Mouse (Mus musculus) kidney, adult 8-10 months (tissue): ENCODE data around the gene Icam4.
"Not testable (repeated sequence)": the region's sequence is repeated elsewhere in the genome, so short reads cannot be mapped to it uniquely, and the experiment has no call there.

Experiments used
- DNase-seq, 2 experiments: peaks; one replicate each; pipeline ENCODE4 v3.0.0; 2022

Gene Icam4

GRCm38 (mm10) chr9:21029291-21030054 is at the start of gene Icam4:
Gene Icam4 (plus strand): TSS chr9:21029373.
- DNase-seq, result peak; percentile 73 to 85

DNA sequence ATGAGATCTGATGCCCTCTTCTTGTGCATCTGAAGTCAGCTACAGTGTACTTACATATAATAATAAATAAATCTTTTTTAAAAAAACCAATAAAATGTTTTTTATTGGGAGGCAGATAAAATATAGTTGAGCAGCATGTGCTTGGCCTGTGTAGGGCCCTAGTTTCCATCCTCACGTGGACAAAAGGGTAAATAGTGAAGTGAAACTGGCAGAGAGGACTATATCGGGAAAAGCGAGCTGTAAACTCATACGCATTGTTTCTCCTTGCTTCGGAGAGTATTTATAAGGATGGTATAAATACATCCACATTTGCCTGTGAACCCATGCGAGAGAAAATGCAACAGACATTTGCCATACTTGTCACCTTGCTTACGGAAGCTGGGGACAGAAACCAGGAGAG is 49.4 kb upstream of the Icam4 start:
- DNase-seq, result no peak

DNA sequence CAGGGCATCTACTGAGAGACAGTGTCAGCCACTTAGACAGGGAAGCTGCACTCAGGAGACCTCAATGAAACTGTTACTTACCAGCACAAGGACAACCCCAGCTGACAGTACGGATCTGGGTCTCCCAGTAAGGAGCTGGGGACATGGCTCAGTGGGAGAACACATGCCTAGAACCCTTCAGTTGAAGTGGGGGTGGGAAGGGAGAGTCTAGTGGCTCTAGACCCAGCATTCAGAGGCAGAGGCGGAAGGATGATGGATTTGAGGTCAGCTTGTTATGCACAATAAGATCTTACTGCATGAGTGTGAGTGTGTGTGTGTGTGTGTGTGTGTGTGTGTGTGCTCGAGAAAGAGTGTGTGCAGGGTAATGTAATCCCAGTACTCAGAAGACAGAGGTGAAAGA is 47.0 kb upstream of the Icam4 start:
- no peak for DNase-seq

DNA sequence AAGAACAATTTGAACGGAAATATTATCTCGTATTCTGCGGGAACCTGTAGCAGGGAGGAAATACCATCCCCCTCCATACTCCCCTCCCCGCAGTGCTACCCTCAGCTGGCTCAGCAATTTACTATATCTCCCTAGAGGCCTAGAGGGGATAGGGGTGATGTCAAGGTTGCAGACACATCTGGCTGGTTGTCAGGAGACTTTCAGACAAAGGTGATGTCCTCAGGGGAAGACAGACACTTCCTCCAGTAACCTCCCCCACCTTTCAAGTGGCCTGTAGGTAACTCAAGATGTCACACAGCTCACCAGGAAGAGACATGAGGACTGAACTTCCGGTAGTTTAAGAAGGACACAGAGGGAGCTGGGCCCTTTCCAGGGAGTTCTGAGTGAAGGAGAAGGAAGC is 46.0 kb upstream of the Icam4 start:
- DNase-seq, result no peak

GRCm38 (mm10) chr9:20986952-20987686 is 42.1 kb upstream of the Icam4 start:
- DNase-seq, result no peak

DNA sequence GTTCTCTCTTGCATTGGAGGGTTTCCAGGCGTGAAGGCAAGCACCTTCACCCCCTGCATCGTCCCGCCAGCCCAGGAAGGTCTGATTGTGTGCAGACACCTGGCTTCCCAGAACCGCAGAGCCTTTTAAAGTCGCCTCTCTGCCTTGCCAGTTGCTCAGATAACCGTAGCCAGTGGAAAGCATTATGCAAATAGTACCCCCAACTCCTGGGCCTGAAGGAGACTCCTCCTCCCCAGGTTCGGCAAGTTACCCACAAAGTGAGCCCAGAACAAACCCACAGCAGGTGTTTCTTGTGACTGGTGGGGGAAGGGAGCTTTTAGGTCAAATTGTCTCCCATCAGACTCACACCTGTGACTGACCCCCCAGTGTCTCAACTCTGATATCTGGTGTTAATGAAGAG is 41.2 kb upstream of the Icam4 start:
- DNase-seq, result no peak

GRCm38 (mm10) chr9:20990861-20991260 is 38.3 kb upstream of the Icam4 start:
- peak; percentile 65 for DNase-seq

- DNase-seq, result no peak
Observed at GRCm38 (mm10) chr9:20991587-20991986, 37.6 kb upstream of the Icam4 start.

DNA sequence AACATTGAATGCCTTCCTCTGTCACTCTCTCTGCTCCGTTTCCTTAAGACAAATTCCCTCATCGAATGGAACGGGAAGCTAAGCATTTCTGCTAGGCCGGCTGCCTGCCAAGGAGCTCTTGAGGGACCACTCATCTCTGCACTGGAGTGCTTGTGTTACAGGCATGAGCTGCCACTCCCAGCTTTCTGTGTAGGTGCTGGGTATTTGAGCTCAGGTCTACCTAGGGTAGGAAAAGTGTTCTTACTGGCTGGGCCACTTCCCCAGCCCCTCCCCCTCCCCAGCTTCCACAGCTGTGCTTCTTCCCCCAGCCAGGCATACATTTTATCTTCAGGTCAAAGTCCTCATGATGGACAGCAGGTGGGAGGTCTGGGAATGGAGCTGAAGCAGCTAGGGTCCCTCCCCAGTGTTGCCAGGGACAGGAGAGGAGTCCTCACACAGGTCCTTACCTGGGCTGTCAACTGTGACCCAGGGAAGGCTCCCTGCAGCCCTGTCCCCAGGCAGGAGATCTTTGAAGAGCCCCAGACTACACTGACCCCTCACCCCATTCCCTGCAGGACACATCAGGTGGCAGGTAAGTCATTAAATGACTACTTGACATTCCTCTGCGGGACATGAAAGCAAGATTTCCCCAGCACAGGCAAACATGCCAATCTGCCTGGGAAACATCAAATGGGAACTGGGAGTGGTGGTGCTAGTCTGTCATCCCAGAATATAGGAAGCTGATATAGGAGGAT is 35.8 kb upstream of the Icam4 start:
- DNase-seq, result no peak

DNA sequence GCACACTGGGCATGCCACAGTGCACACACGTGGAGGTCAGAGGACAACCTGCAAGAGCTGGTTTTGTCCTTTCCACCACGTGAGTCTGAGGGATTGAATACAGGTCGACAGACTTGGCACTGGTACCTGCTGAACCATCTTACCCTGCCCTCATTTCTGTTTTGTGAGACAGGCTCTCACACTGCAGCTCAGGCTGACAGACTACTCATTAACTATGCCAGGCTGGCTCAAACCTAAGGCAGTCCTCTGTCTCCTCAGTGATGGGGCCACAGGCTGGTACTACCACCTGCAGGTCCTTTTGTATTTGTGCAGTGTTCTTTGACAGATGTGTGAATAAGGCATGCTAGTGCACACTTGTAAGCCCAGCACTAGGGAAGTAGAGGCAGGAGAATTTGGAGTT is 34.1 kb upstream of the Icam4 start:
- DNase-seq, result peak; percentile 66 to 81

DNA sequence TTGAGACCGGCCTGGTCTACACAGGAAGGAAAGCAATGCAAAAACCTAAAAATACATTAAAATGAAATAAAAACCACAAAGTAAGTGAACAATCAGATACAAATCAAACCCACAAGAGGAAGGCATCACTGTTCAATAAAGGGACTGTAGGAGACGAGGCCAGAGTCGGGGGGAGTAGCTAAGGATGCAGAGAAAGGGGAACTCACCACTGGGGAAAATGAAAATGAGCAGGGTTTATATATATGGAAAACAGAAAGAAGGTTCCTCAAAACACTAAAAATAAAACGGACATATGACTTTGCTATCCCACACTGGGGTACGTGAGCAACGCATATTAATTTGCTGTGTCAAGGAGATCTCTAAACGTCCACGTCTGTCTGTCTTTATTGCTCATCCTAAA is 32.1 kb upstream of the Icam4 start:
- no peak for DNase-seq

- not testable (repeated sequence) for DNase-seq
Observed at GRCm38 (mm10) chr9:20998337-20998736, 30.8 kb upstream of the Icam4 start.

GRCm38 (mm10) chr9:21000811-21001210 is 28.4 kb upstream of the Icam4 start:
- peak; percentile 46 to 67 for DNase-seq

- no peak for DNase-seq
Observed at GRCm38 (mm10) chr9:21001651-21002200, 27.4 kb upstream of the Icam4 start.

DNA sequence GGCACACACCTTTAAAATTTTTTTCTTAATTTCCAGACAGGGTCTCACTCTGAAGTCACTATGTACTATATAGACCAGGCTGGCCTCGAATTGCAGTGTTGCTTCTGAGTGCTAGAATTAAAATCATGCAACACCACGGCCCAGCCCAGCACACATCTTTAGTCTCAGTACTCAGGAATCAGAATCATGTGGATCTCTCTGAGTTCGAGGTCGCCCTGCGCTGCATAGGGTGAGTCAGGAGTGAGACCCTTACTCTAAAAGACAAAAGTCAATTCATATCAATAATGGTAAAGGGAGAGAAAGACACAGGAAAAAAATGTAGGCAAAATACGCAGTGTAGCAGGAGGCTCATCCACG is 26.9 kb upstream of the Icam4 start:
- no peak for DNase-seq

GRCm38 (mm10) chr9:21002627-21003551 is 26.3 kb upstream of the Icam4 start, which contains the start of gene Mrpl4:
Gene Mrpl4 (plus strand): TSS chr9:21002738.
- DNase-seq, result peak; percentile 73 to 85

DNA sequence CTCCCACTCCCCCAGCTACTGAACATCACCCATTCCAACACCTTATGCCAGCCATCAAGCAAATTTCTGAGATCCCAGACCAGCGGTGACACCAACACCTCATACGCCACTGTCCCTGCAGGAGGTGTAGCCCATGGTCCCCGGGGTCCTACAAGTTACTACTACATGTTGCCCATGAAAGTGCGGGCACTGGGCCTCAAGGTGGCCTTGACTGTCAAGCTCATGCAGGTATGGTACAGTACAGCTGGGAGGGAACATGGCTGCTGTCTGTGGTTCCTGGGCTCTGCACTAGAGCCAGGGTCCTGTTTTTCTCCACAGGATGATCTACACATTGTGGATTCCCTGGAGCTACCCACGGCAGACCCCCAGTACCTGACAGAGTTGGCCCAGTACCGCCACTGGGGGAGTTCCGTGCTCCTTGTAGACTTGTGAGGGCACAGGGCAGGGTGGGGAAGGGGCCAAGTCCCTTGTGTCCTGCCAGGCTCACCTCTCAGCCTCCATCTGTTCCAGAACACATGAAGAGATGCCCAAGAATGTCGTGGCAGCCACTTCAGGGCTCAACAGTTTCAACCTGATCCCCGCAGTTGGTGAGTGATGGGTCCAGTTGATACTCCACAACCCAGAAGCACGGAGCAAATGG is 21.7 kb upstream of the Icam4 start:
- no peak for DNase-seq

GRCm38 (mm10) chr9:21008007-21008406 is 21.2 kb upstream of the Icam4 start:
- DNase-seq, result no peak

DNA sequence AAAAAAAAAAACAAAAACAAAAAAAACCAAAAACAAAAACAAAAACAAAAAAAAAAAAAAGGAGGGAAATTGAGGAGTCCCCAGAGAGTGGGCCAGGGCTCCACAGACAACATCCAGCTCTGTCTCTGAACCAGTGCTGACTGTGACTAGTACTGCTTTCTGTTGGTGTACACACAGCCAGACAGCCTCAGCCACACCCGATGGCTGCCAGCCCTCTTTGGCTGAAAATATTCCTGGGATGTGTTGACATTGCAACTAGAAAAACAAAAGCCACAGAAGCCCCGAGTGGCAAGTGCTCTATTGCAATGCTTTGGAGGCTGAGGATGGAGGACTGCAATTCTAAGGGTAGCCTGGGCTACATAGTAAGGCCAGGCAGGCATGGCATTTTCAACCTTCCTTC is 18.8 kb upstream of the Icam4 start:
- DNase-seq, result no peak

DNA sequence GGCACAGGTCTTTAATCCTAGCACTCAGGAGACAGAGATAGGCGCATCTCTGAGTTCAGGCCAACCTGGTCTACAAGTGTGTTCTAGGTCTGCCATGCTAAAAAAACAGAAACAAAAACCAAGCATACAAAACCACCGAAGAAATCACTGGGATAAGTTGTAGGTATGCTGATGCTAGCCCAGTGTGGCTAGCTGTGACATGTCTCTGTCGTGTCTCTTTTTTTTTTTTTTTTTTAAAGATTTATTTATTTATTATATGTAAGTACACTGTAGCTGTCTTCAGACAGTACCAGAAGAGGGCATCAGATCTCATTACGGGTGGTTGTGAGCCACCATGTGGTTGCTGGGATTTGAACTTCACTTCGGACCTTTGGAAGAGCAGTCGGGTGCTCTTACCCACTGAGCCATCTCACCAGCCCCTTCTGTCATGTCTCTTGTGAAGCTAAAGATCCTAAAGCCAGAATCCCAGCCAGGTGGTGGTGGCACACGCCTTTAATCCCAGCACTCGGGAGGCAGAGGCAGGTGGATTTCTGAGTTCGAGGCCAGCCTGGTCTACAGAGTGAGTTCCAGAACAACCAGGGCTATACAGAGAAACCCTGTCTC is 18.1 kb upstream of the Icam4 start:
- not testable (repeated sequence) for DNase-seq

DNA sequence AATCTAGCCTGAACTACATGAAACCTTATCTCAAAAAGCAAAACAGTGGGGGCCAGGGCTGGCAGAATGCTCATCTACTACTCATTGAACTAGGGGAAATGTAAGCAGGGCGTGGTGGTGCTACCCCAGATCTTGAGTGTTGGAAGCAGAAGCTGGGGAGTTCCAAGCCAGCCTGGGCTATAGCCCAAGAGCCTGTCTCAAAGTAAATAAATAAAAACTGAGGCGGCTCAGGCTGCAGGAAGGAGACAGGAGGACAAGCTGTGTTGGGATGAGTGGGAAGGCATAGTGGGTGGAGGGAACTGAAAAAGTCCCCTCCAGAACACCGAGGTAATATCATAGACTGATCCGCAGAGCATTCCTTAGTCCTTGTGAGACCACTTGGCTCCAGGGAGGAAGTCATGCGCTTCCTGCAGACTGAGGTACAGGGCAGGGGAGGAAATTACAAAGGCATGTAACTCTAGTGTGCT is 17.3 kb upstream of the Icam4 start:
- peak; percentile 43 to 46 for DNase-seq
